Mouse (Mus musculus): ENCODE data around the gene Usp10. TPM values are rescaled to one million over a fixed set of nuclear protein-coding genes. Genes with fewer than 3 reads are reported as not detected.

The Usp10 gene
- total RNA-seq, 2 experiments from 2014 or later, result 100 to 113 TPM

- DNase-seq, result no peak
These were observed 4.0 kb downstream of the Usp10 start for GRCm38 (mm10) chr8:119914161-119914560.

GRCm38 (mm10) chr8:119915298-119915697 lies 5.1 kb downstream of the Usp10 start:
- DNase-seq, result no peak

GRCm38 (mm10) chr8:119916237-119916892 lies 6.2 kb downstream of the Usp10 start:
- DNase-seq, result peak; percentile 41 to 45

- no peak for DNase-seq
These were observed 7.3 kb downstream of the Usp10 start for GRCm38 (mm10) chr8:119917415-119917814.

GRCm38 (mm10) chr8:119918155-119918567 lies 8.0 kb downstream of the Usp10 start:
- DNase-seq, result no peak

- no peak for DNase-seq
These were observed 13.1 kb downstream of the Usp10 start for GRCm38 (mm10) chr8:119923259-119923658.

- no peak for DNase-seq
These were observed 15.3 kb downstream of the Usp10 start for GRCm38 (mm10) chr8:119925428-119925827.

GRCm38 (mm10) chr8:119926474-119926873 lies 16.3 kb downstream of the Usp10 start:
- no peak for DNase-seq

GRCm38 (mm10) chr8:119927422-119928092 lies 17.4 kb downstream of the Usp10 start:
- DNase-seq, result peak in 1 of 2 experiments; percentile 62

- no peak for DNase-seq
These were observed 21.2 kb downstream of the Usp10 start for GRCm38 (mm10) chr8:119931317-119931716.

GRCm38 (mm10) chr8:119933681-119934080 lies 23.5 kb downstream of the Usp10 start:
- DNase-seq, result no peak

GRCm38 (mm10) chr8:119935541-119935940 lies 25.4 kb downstream of the Usp10 start:
- no peak for DNase-seq

- DNase-seq, result no peak
These were observed 28.3 kb downstream of the Usp10 start for GRCm38 (mm10) chr8:119938481-119938880.

- no peak for DNase-seq
These were observed 29.2 kb downstream of the Usp10 start for GRCm38 (mm10) chr8:119939336-119939735.

GRCm38 (mm10) chr8:119941471-119941870 lies 31.3 kb downstream of the Usp10 start:
- peak; percentile 34 to 43 for DNase-seq

GRCm38 (mm10) chr8:119943616-119944015 lies 33.5 kb downstream of the Usp10 start:
- DNase-seq, result no peak

GRCm38 (mm10) chr8:119944096-119944811 lies 34.1 kb downstream of the Usp10 start:
- peak; percentile 76 to 80 for DNase-seq

GRCm38 (mm10) chr8:119946326-119946865 lies 36.2 kb downstream of the Usp10 start:
- no peak for DNase-seq

- DNase-seq, result no peak
These were observed 37.5 kb downstream of the Usp10 start for GRCm38 (mm10) chr8:119947653-119948052.

GRCm38 (mm10) chr8:119948340-119948739 lies 38.2 kb downstream of the Usp10 start:
- DNase-seq, result peak; percentile 68 to 74

GRCm38 (mm10) chr8:119952282-119952681 lies 42.1 kb downstream of the Usp10 start:
- DNase-seq, result peak in 1 of 2 experiments; percentile 28

GRCm38 (mm10) chr8:119952747-119953146 lies 42.6 kb downstream of the Usp10 start:
- DNase-seq, result no peak

- DNase-seq, result no peak
These were observed 45.2 kb downstream of the Usp10 start for GRCm38 (mm10) chr8:119955333-119955732.

All from adrenal gland, postnatal 36 days (tissue).